Mouse (Mus musculus) small intestine, adult 2 months (tissue): ENCODE measurements around the gene Map4k5.

Experiments used
- CTCF ChIP-seq: fragments of 200-500 bp; IDR thresholded peaks from 2 replicates; pipeline ENCODE4 v1.5.1; 2012; ENCODE audit warnings: low read depth, mild to moderate bottlenecking, control low read depth, inconsistent platforms, low read length, moderate library complexity, mixed read lengths; ENCODE audit not compliant: insufficient replicate concordance, insufficient read length; ENCODE audit errors: extremely low read depth
- POLR2A ChIP-seq: fragments of 200-500 bp; IDR thresholded peaks from 2 replicates; pipeline ENCODE4 v1.6.1; 2012; ENCODE audit warnings: low read depth, mild to moderate bottlenecking, control low read depth, inconsistent platforms, low read length, moderate library complexity

GRCm38 (mm10) chr12:69824881-69825597 is 68.0 kb downstream of the Map4k5 start:
- no peak for TF ChIP-seq CTCF
- no peak for TF ChIP-seq POLR2A
